Mouse (Mus musculus): ENCODE measurements around the gene 4930524J08Rik. TPM values are rescaled to one million over a fixed set of nuclear protein-coding genes. Genes with fewer than 3 reads are reported as not detected.
A peak's percentile ranks its signal among the peaks of the same experiment; 100 is the strongest.

4930524J08Rik gene
- polyA plus RNA-seq (2016; fragmentation: Nextera tagmentation; extraction: Ambion mirVana): 2.0 and 2.1 TPM in 2 replicates

- peak; percentile 98 for ATAC-seq (ENCODE audit: low FRiP score, low read depth)
- peak within 1 kb of the TSS; percentile 95 for H3K27ac ChIP-seq
- peaks cover 3% of the 10 kb centered on the region; the same call in 1 of the 2 replicates for H3K36me3 ChIP-seq
- WGBS: under 1% methylated on average over 95 of the region's 97 CpGs
- H3K9me3 ChIP-seq: no peaks in the 10 kb centered on the region
- peaks cover 17% of the 10 kb centered on the region for H3K4me1 ChIP-seq
- peak within 1 kb of the TSS; percentile 85 for H3K4me2 ChIP-seq (replicated peaks)
- H3K9ac ChIP-seq: peak within 1 kb of the TSS; percentile 98
- H3K4me3 ChIP-seq: peak within 1 kb of the TSS; percentile 92
- no peaks in the 10 kb centered on the region for H3K27me3 ChIP-seq (replicated peaks)
Measured at GRCm38 (mm10) chr5:99978699-99979442, at the start of gene 4930524J08Rik, which contains the start of gene Hnrnpd. Gene 4930524J08Rik, plus strand, starts transcription at chr5:99979061. Gene Hnrnpd, minus strand, starts transcription at chr5:99978938.

- Histone ChIP-seq H3K36me3 (no peaks in the 10 kb centered on the region), H3K9me3 (no peaks in the 10 kb centered on the region), H3K27ac (no peak overlapping the region), H3K4me2 (replicated peaks) (no peak overlapping the region), H3K4me1 (no peaks in the 10 kb centered on the region), H3K27me3 (replicated peaks) (no peaks in the 10 kb centered on the region), H3K4me3 (no peak overlapping the region), H3K9ac (no peak overlapping the region)
- no peak for ATAC-seq (ENCODE audit: low FRiP score, low read depth)
- 85% methylated on average over 6 of the region's 6 CpGs for WGBS
Measured at GRCm38 (mm10) chr5:99931910-99932309, 47.0 kb upstream of the 4930524J08Rik start.

- no peaks in the 10 kb centered on the region for H3K36me3 ChIP-seq
- ATAC-seq (ENCODE audit: low FRiP score, low read depth): no peak
- H3K9me3 ChIP-seq: peaks cover 5% of the 10 kb centered on the region; the same call in 1 of the 2 replicates
- H3K9ac ChIP-seq: no peak overlapping the region
- no peaks in the 10 kb centered on the region for H3K27me3 ChIP-seq (replicated peaks)
- no peak overlapping the region for H3K4me2 ChIP-seq (replicated peaks)
- no peak overlapping the region for H3K4me3 ChIP-seq
- H3K4me1 ChIP-seq: no peaks in the 10 kb centered on the region
- WGBS: 84% methylated on average over 3 of the region's 3 CpGs
- H3K27ac ChIP-seq: no peak overlapping the region
Measured at GRCm38 (mm10) chr5:99939440-99939839, 39.4 kb upstream of the 4930524J08Rik start.

GRCm38 (mm10) chr5:99941273-99941672 lies 37.6 kb upstream of the 4930524J08Rik start:
- WGBS: 84% methylated on average over 10 of the region's 10 CpGs
- Histone ChIP-seq H3K4me2 (replicated peaks) (no peak overlapping the region), H3K9me3 (peaks cover 15% of the 10 kb centered on the region; the same call in 1 of the 2 replicates), H3K27ac (no peak overlapping the region), H3K4me3 (no peak overlapping the region), H3K27me3 (replicated peaks) (no peaks in the 10 kb centered on the region), H3K4me1 (no peaks in the 10 kb centered on the region), H3K36me3 (peaks cover 7% of the 10 kb centered on the region), H3K9ac (no peak overlapping the region)
- ATAC-seq (ENCODE audit: low FRiP score, low read depth): no peak

GRCm38 (mm10) chr5:99941776-99942502 lies 36.9 kb upstream of the 4930524J08Rik start:
- H3K4me3 ChIP-seq: no peak overlapping the region
- ATAC-seq (ENCODE audit: low FRiP score, low read depth): no peak
- no peak overlapping the region for H3K27ac ChIP-seq
- no peak overlapping the region for H3K4me2 ChIP-seq (replicated peaks)
- H3K9me3 ChIP-seq: peaks cover 15% of the 10 kb centered on the region; the same call in 1 of the 2 replicates
- 50% methylated on average over 10 of the region's 10 CpGs for WGBS
- H3K36me3 ChIP-seq: peaks cover 9% of the 10 kb centered on the region
- H3K4me1 ChIP-seq: no peaks in the 10 kb centered on the region
- no peak overlapping the region for H3K9ac ChIP-seq
- no peaks in the 10 kb centered on the region for H3K27me3 ChIP-seq (replicated peaks)

GRCm38 (mm10) chr5:99952513-99952912 lies 26.3 kb upstream of the 4930524J08Rik start:
- Histone ChIP-seq H3K9ac (no peak overlapping the region), H3K4me1 (0 out of 2 replicates have a peak, but pooled peaks cover 5% of the 10 kb centered on the region), H3K4me3 (no peak overlapping the region), H3K9me3 (no peaks in the 10 kb centered on the region), H3K4me2 (replicated peaks) (no peak overlapping the region), H3K36me3 (peaks cover 15% of the 10 kb centered on the region), H3K27me3 (replicated peaks) (no peaks in the 10 kb centered on the region), H3K27ac (no peak overlapping the region)
- WGBS: 89% methylated on average over 5 of the region's 5 CpGs
- no peak for ATAC-seq (ENCODE audit: low FRiP score, low read depth)

- no peak overlapping the region for H3K27ac ChIP-seq
- ATAC-seq (ENCODE audit: low FRiP score, low read depth): 0 out of 2 replicates have a peak, but pooled peaks have one; percentile 37
- 19% methylated on average over 1 of the region's 1 CpGs for WGBS
Measured at GRCm38 (mm10) chr5:99953883-99954282, 25.0 kb upstream of the 4930524J08Rik start.

GRCm38 (mm10) chr5:99958666-99959065 lies 20.2 kb upstream of the 4930524J08Rik start:
- H3K9ac ChIP-seq: no peak overlapping the region
- H3K9me3 ChIP-seq: no peaks in the 10 kb centered on the region
- H3K4me2 ChIP-seq (replicated peaks): no peak overlapping the region
- ATAC-seq (ENCODE audit: low FRiP score, low read depth): no peak
- 0 out of 2 replicates have a peak, but pooled peaks cover 5% of the 10 kb centered on the region for H3K4me1 ChIP-seq
- H3K27ac ChIP-seq: no peak overlapping the region
- H3K4me3 ChIP-seq: no peak overlapping the region
- WGBS: 95% methylated on average over 1 of the region's 1 CpGs
- H3K36me3 ChIP-seq: peaks cover 41% of the 10 kb centered on the region
- no peaks in the 10 kb centered on the region for H3K27me3 ChIP-seq (replicated peaks)

More at GRCm38 (mm10) chr5:99953883-99954282, 25.0 kb upstream of the 4930524J08Rik start:
- Histone ChIP-seq H3K36me3 (peaks cover 23% of the 10 kb centered on the region), H3K4me3 (no peak overlapping the region), H3K9ac (no peak overlapping the region), H3K4me1 (0 out of 2 replicates have a peak, but pooled peaks cover 5% of the 10 kb centered on the region), H3K4me2 (replicated peaks) (no peak overlapping the region), H3K9me3 (no peaks in the 10 kb centered on the region), H3K27me3 (replicated peaks) (no peaks in the 10 kb centered on the region)

- no peak overlapping the region for H3K27ac ChIP-seq
- no peak overlapping the region for H3K9ac ChIP-seq
- peaks cover 46% of the 10 kb centered on the region for H3K36me3 ChIP-seq
- H3K9me3 ChIP-seq: no peaks in the 10 kb centered on the region
- H3K4me2 ChIP-seq (replicated peaks): no peak overlapping the region
- 0 out of 2 replicates have a peak, but pooled peaks cover 4% of the 10 kb centered on the region for H3K4me1 ChIP-seq
- H3K27me3 ChIP-seq (replicated peaks): no peaks in the 10 kb centered on the region
- 69% methylated on average over 2 of the region's 2 CpGs for WGBS
- H3K4me3 ChIP-seq: no peak overlapping the region
- ATAC-seq (ENCODE audit: low FRiP score, low read depth): no peak
Measured at GRCm38 (mm10) chr5:99959236-99959936, 19.5 kb upstream of the 4930524J08Rik start.

- Histone ChIP-seq H3K4me2 (replicated peaks) (no peak overlapping the region), H3K9me3 (no peaks in the 10 kb centered on the region), H3K27ac (no peak overlapping the region), H3K27me3 (replicated peaks) (no peaks in the 10 kb centered on the region), H3K4me3 (no peak overlapping the region), H3K9ac (no peak overlapping the region), H3K4me1 (no peaks in the 10 kb centered on the region), H3K36me3 (peaks cover 47% of the 10 kb centered on the region)
- ATAC-seq (ENCODE audit: low FRiP score, low read depth): no peak
- 92% methylated on average over 2 of the region's 2 CpGs for WGBS
Measured at GRCm38 (mm10) chr5:99959960-99960359, 18.9 kb upstream of the 4930524J08Rik start.

- no peaks in the 10 kb centered on the region for H3K27me3 ChIP-seq (replicated peaks)
- H3K9ac ChIP-seq: no peak overlapping the region
- peak overlapping the region; percentile 24 for H3K4me2 ChIP-seq (replicated peaks)
- ATAC-seq (ENCODE audit: low FRiP score, low read depth): no peak
- peaks cover 15% of the 10 kb centered on the region for H3K4me1 ChIP-seq
- no peaks in the 10 kb centered on the region for H3K9me3 ChIP-seq
- H3K27ac ChIP-seq: no peak overlapping the region
- H3K36me3 ChIP-seq: peaks cover 10% of the 10 kb centered on the region; the same call in 1 of the 2 replicates
- WGBS: 44% methylated on average over 2 of the region's 2 CpGs
- H3K4me3 ChIP-seq: no peak overlapping the region
Measured at GRCm38 (mm10) chr5:99973941-99974340, 4.9 kb upstream of the 4930524J08Rik start.
